Mouse (Mus musculus) neural tube, embryonic 13.5 days (tissue): ENCODE data around the gene Nrn1l. TPM values are rescaled to one million over a fixed set of nuclear protein-coding genes. Genes with fewer than 3 reads are reported as not detected.

Source experiments
- ATAC-seq: fragments of 200-750 bp; cut with Nextera tagmentation; 2 replicates; pipeline ENCODE4 v1.8.0; 2017; ENCODE audit warnings: low read depth, mild to moderate bottlenecking, moderate TSS enrichment, moderate library complexity
- H3K27ac ChIP-seq: fragments of 300-500 bp; sonication (generic); replicated peaks from 2 replicates; pipeline ENCODE4 v1.5.1; 2015; ENCODE audit warnings: moderate library complexity, mild to moderate bottlenecking, inconsistent platforms
- H3K27me3 ChIP-seq: fragments of 300-500 bp; sonication (generic); 2 replicates; pipeline ENCODE4 v1.6.1; 2015; ENCODE audit warnings: mild to moderate bottlenecking, inconsistent platforms
- H3K36me3 ChIP-seq: fragments of 300-500 bp; sonication (generic); 2 replicates; pipeline ENCODE4 v1.6.1; 2015; ENCODE audit warnings: mild to moderate bottlenecking, inconsistent platforms
- H3K4me1 ChIP-seq: fragments of 300-500 bp; sonication (generic); replicated peaks from 2 replicates; pipeline ENCODE4 v1.6.1; 2015; ENCODE audit warnings: inconsistent platforms
- H3K4me2 ChIP-seq: fragments of 300-500 bp; sonication (generic); 2 replicates; pipeline ENCODE4 v1.6.1; 2015; ENCODE audit warnings: inconsistent platforms, mild to moderate bottlenecking, moderate library complexity
- H3K4me3 ChIP-seq: fragments of 300-500 bp; sonication (generic); 2 replicates; pipeline ENCODE4 v1.5.1; 2015; ENCODE audit warnings: mild to moderate bottlenecking, inconsistent platforms
- H3K9ac ChIP-seq: fragments of 300-500 bp; sonication (generic); 2 replicates; pipeline ENCODE4 v1.6.1; 2015; ENCODE audit warnings: moderate library complexity, mild to moderate bottlenecking, inconsistent platforms
- H3K9me3 ChIP-seq: fragments of 300-500 bp; sonication (generic); 2 replicates; pipeline ENCODE4 v1.6.1; 2016; ENCODE audit warnings: inconsistent platforms
- WGBS: fragments of 180-500 bp; shearing (Covaris S2); methylation state at CpG from one replicate; pipeline ENCODE4 v1.1.7; 2015; 5-methylcytosine and 5-hydroxymethylcytosine counted together
- polyA plus RNA-seq: library from polyadenylated mRNA; unstranded; fragments of >200 nt; fragmentation: Nextera tagmentation; extraction: Ambion mirVana; gene quantifications from 2 replicates; pipeline ENCODE4 v1.2.1, GENCODE M21; 2015

Gene Nrn1l
- polyA plus RNA-seq, 1 experiment from 2014 or later, result 0.46 TPM

- 90% methylated on average over 5 of the region's 5 CpGs for WGBS
- Histone ChIP-seq H3K4me2 (peak overlapping the region; percentile 4; the same call in 1 of the 2 replicates), H3K27me3 (no peaks in the 10 kb centered on the region), H3K27ac (no peak overlapping the region), H3K36me3 (peaks cover 8% of the 10 kb centered on the region; the same call in 1 of the 2 replicates), H3K9ac (no peak overlapping the region), H3K4me1 (peaks cover 72% of the 10 kb centered on the region), H3K9me3 (no peaks in the 10 kb centered on the region), H3K4me3 (no peak overlapping the region)
- ATAC-seq, result no peak
Measured at GRCm38 (mm10) chr8:105858495-105858894, 34.9 kb upstream of the Nrn1l start.

DNA sequence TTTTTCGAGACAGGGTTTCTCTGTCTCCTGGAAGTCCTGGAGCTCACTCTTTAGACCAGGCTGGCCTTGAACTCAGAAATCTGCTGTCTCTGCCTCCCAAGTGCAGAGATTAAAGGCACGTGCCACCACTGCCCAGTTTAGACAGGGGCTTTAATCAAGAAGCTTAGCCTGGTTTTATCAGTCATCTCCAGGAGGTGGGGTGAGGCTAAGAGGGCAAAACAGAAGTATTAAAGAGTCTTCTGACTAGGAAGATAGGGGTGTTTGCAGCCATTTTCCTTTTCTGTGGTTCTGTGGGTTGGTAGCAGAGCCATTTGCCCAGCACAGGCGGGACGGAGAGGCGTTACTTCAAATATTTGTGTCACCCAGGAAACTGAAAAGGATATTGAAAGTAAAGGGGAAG lies 34.1 kb upstream of the Nrn1l start:
- H3K4me3 ChIP-seq, result peak overlapping the region; percentile 95; the same call in 1 of the 2 replicates
- H3K9me3 ChIP-seq, result no peaks in the 10 kb centered on the region
- 83% methylated on average over 5 of the region's 5 CpGs for WGBS
- peaks cover 78% of the 10 kb centered on the region for H3K4me1 ChIP-seq
- H3K27ac ChIP-seq, result peak overlapping the region; percentile 93; the same call in 1 of the 2 replicates
- H3K4me2 ChIP-seq, result peak overlapping the region; percentile 92
- peak overlapping the region; percentile 60; the same call in 1 of the 2 replicates for H3K9ac ChIP-seq
- peaks cover 8% of the 10 kb centered on the region; the same call in 1 of the 2 replicates for H3K36me3 ChIP-seq
- no peaks in the 10 kb centered on the region for H3K27me3 ChIP-seq
- no peak for ATAC-seq

DNA sequence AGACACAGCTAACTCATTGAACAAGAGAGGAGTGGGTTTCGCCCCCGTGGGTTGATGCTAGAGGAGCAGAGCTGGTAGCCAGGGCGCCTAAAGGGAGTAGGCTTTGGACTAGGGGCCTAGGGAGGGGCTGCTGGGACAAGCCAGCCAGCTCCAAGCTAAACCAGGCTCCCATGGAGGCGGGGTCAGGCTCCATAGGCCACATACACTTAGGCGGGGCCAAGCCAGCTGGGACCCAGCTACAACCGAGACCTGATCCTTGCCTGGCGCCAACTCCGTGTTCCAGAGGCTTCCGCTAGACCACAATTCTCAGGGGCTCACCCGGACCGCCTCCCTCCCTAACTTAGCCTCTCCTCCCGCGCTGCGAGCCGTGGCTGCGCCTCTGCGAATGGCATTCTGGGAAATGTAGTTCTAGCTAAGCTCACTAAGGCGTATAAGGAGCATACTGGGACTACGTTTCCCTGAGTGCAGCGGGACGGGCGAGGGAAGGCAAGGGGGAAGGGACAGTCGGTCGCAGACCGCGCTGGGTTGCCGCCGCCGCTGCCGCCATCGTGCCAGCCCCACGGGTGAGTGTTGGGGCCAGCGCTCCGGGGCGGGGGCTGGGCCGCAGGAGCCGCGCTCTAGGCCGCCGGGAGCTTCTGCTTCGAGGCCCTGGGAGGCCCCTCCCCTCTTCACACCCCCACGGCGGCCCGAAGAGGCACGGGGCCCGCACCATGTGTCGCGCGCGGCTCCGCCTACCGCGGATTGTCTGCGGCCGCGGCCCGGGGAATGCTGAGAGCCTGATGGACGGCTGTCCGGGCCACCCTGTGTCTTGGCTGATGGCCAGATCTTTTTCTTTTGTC lies 33.0 kb upstream of the Nrn1l start, which contains the start of gene Nutf2:
Gene Nutf2, plus strand, starts transcription at position 438 of the 839 bp plus-strand sequence.
- WGBS, result under 1% methylated on average over 55 of the region's 59 CpGs
- H3K27me3 ChIP-seq, result no peaks in the 10 kb centered on the region
- H3K4me2 ChIP-seq, result peak within 1 kb of the TSS; percentile 92
- H3K9me3 ChIP-seq, result no peaks in the 10 kb centered on the region
- H3K4me1 ChIP-seq, result peaks cover 77% of the 10 kb centered on the region
- peak within 1 kb of the TSS; percentile 96 for H3K9ac ChIP-seq
- peak within 1 kb of the TSS; percentile 93 for H3K27ac ChIP-seq
- H3K4me3 ChIP-seq, result peak within 1 kb of the TSS; percentile 95
- peaks cover 8% of the 10 kb centered on the region; the same call in 1 of the 2 replicates for H3K36me3 ChIP-seq
- peak; percentile 97 for ATAC-seq

DNA sequence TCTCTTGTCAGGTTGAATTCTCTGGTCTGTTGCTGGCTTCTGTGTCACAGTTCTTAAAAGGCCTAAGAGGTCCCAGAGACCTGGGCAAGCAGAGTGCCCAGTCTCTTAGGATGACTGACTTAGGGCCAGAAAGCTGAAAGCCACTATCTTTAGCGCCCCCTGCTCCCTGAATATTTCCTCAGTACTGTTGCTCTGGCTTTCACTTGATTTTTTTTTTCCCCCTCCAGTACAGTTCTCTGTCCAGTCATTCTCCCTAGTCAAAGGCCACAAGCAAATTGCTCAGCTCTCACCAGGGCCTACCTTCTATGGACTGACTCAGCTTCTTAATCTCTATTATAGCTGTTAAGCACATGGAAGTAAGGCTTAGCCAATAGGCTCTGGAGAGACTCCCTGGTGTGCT lies 31.4 kb upstream of the Nrn1l start:
- ATAC-seq, result no peak
- peak overlapping the region; percentile 95 for H3K4me3 ChIP-seq
- no peaks in the 10 kb centered on the region for H3K27me3 ChIP-seq
- 21% methylated on average over 1 of the region's 1 CpGs for WGBS
- H3K9me3 ChIP-seq, result no peaks in the 10 kb centered on the region
- peaks cover 61% of the 10 kb centered on the region for H3K4me1 ChIP-seq
- peak overlapping the region; percentile 96 for H3K9ac ChIP-seq
- peak overlapping the region; percentile 92 for H3K4me2 ChIP-seq
- H3K27ac ChIP-seq, result no peak overlapping the region
- H3K36me3 ChIP-seq, result peaks cover 21% of the 10 kb centered on the region

DNA sequence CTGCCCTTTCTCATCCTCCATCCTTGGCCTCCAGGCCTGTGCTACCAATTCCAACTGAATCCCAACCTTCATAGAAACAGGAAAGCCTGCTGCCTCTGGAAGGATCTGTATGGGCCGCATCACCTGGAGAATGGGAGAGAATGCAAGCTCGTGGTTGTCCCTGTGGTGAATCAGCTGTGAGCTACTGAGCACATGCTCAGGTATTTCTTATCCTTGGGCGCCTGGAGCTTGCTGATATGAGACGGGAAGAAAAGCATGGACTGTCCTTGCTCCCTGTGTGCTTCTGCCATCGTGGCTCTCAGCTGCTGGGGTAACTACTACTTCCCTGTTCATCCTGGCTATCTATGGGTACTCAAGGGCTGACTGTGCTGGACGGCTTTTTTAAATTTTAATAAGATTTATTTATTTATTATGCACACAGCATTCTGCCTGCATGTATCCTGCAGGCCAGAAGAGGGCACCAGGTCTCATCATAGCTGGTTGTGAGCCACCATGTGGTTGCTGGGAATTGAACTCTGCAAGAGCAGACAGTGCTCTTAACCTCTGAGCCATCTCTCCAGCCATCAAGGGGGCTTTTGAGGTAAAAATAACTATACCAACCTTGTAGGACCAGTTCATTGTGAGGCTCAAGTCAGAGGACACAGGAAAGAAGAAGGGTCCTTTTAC lies 26.9 kb upstream of the Nrn1l start:
- no peak overlapping the region for H3K4me2 ChIP-seq
- 85% methylated on average over 6 of the region's 6 CpGs for WGBS
- no peaks in the 10 kb centered on the region for H3K27me3 ChIP-seq
- no peak overlapping the region for H3K27ac ChIP-seq
- no peak for ATAC-seq
- H3K4me1 ChIP-seq, result peaks cover 26% of the 10 kb centered on the region
- H3K9me3 ChIP-seq, result no peaks in the 10 kb centered on the region
- no peak overlapping the region for H3K4me3 ChIP-seq
- no peak overlapping the region for H3K9ac ChIP-seq
- H3K36me3 ChIP-seq, result peaks cover 55% of the 10 kb centered on the region

- Histone ChIP-seq H3K27ac (no peak overlapping the region), H3K9ac (no peak overlapping the region), H3K4me3 (no peak overlapping the region), H3K9me3 (no peaks in the 10 kb centered on the region), H3K4me1 (no peaks in the 10 kb centered on the region), H3K27me3 (no peaks in the 10 kb centered on the region), H3K36me3 (peaks cover 75% of the 10 kb centered on the region), H3K4me2 (no peak overlapping the region)
- WGBS, result 83% methylated on average over 6 of the region's 6 CpGs
- ATAC-seq, result no peak
Measured at GRCm38 (mm10) chr8:105874301-105874700, 19.1 kb upstream of the Nrn1l start.

GRCm38 (mm10) chr8:105880754-105881520 lies 12.4 kb upstream of the Nrn1l start, which contains the start of gene Edc4:
Gene Edc4, plus strand, starts transcription at chr8:105880881.
- H3K27ac ChIP-seq, result 0 out of 2 replicates have a peak within 1 kb of the TSS, but pooled peaks have one; percentile 38
- peak within 1 kb of the TSS; percentile 91 for H3K9ac ChIP-seq
- H3K9me3 ChIP-seq, result no peaks in the 10 kb centered on the region
- H3K4me3 ChIP-seq, result peak within 1 kb of the TSS; percentile 92
- H3K4me2 ChIP-seq, result peak within 1 kb of the TSS; percentile 91
- H3K27me3 ChIP-seq, result no peaks in the 10 kb centered on the region
- peak; percentile 89 for ATAC-seq
- peaks cover 59% of the 10 kb centered on the region for H3K36me3 ChIP-seq
- H3K4me1 ChIP-seq, result peaks cover 31% of the 10 kb centered on the region
- WGBS, result under 1% methylated on average over 45 of the region's 45 CpGs

DNA sequence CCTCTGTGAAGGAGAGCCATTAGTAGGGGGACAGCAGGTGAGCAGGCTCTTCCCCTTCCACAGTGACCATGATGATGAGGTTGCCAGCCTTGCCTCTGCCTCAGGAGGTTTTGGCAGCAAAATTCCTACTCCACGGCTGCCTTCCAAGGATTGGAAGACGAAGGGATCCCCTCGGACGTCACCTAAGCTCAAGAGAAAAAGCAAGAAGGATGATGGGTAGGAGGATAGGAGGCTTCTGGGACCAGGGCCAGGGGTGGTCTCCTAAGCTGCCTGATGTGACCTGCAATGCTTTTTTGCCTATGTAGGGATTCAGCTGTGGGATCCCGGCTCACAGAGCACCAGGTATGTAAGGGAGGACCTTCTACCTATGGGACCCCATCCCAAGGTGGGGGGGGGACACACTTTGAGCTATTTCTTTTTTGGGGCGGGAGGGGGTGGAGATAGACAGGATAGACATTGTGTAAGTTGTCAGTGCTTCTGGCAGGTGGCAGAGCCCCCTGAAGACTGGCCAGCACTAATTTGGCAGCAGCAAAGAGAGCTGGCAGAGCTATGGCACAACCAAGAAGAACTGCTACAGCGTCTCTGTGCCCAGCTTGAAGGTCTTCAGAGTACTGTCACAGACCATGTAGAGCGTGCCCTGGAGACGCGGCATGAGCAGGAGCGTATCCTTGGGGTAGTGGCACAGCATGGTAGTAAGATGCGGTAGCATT lies 3.5 kb upstream of the Nrn1l start:
- Histone ChIP-seq H3K9ac (no peak overlapping the region), H3K4me1 (peaks cover 9% of the 10 kb centered on the region), H3K9me3 (no peaks in the 10 kb centered on the region), H3K27ac (no peak overlapping the region), H3K4me2 (no peak overlapping the region), H3K27me3 (no peaks in the 10 kb centered on the region), H3K36me3 (peaks cover 90% of the 10 kb centered on the region), H3K4me3 (no peak overlapping the region)
- 92% methylated on average over 12 of the region's 12 CpGs for WGBS
- no peak for ATAC-seq

GRCm38 (mm10) chr8:105890870-105891269 lies 2.5 kb upstream of the Nrn1l start:
- no peaks in the 10 kb centered on the region for H3K27me3 ChIP-seq
- H3K4me1 ChIP-seq, result peaks cover 9% of the 10 kb centered on the region
- no peak overlapping the region for H3K9ac ChIP-seq
- no peak overlapping the region for H3K4me3 ChIP-seq
- 76% methylated on average over 6 of the region's 6 CpGs for WGBS
- H3K36me3 ChIP-seq, result peaks cover 87% of the 10 kb centered on the region
- H3K9me3 ChIP-seq, result no peaks in the 10 kb centered on the region
- no peak overlapping the region for H3K4me2 ChIP-seq
- no peak overlapping the region for H3K27ac ChIP-seq
- no peak for ATAC-seq

DNA sequence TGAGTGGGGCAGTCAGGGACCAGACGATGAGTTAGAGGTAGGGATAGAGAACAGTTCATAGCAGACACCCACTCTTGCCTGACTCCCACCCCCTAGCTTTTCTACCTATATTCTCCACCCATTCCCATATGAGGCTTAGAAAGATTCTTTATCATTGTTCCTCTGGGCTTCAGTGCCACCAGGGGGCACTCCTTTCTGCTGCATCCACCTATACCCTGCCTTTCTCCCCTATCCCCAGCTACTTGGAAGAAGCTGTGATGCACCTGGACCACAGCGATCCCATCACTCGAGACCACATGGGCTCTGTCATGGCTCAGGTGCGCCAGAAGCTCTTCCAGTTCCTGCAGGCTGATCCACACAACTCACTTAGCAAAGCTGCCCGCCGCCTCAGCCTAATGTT lies 935 bp upstream of the Nrn1l start:
- ATAC-seq, result 0 out of 2 replicates have a peak, but pooled peaks have one; percentile 4
- no peak overlapping the region for H3K9ac ChIP-seq
- peaks cover 9% of the 10 kb centered on the region for H3K4me1 ChIP-seq
- H3K9me3 ChIP-seq, result no peaks in the 10 kb centered on the region
- WGBS, result 91% methylated on average over 6 of the region's 6 CpGs
- H3K4me3 ChIP-seq, result no peak overlapping the region
- H3K36me3 ChIP-seq, result peaks cover 72% of the 10 kb centered on the region
- H3K4me2 ChIP-seq, result no peak overlapping the region
- H3K27ac ChIP-seq, result peak overlapping the region; percentile 38; the same call in 1 of the 2 replicates
- no peaks in the 10 kb centered on the region for H3K27me3 ChIP-seq

GRCm38 (mm10) chr8:105897801-105898480 lies 4.6 kb downstream of the Nrn1l start:
- no peak overlapping the region for H3K4me2 ChIP-seq
- ATAC-seq, result no peak
- H3K27me3 ChIP-seq, result no peaks in the 10 kb centered on the region

More at GRCm38 (mm10) chr8:105897801-105898480, 4.6 kb downstream of the Nrn1l start:
- WGBS, result 85% methylated on average over 9 of the region's 9 CpGs
- H3K4me3 ChIP-seq, result no peak overlapping the region
- no peaks in the 10 kb centered on the region for H3K9me3 ChIP-seq
- no peak overlapping the region for H3K9ac ChIP-seq
- peaks cover 20% of the 10 kb centered on the region for H3K4me1 ChIP-seq
- H3K27ac ChIP-seq, result no peak overlapping the region
- H3K36me3 ChIP-seq, result peaks cover 16% of the 10 kb centered on the region
